Mouse (Mus musculus): ENCODE data around the gene Plppr2.

Gene Plppr2

GRCm38 (mm10) chr9:21936692-21937570, at the start of gene Plppr2:
TSS of gene Plppr2 (plus strand) at chr9:21937033.
- peak; percentile 96 for DNase-seq

DNA sequence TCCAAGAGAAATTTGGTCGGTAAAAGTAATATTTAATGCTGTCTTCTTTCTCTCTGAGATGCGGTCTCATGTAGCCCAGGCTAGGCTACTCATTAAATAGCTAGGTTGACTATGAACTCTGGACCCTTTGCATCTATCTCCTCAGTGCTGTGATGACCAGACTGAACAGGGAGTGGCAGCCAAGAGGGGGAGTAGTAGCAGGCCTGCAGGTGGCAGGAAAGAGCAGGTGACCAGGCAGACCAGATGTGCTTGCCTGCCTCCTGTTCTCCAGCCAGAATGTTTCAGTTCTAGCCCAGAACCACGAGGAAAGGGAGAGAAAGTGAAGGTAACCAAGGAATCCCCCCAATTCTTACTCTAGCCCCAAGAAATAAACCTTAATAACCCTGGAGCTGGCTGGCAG, 47.6 kb upstream of the Plppr2 start:
- DNase-seq = no peak

DNA sequence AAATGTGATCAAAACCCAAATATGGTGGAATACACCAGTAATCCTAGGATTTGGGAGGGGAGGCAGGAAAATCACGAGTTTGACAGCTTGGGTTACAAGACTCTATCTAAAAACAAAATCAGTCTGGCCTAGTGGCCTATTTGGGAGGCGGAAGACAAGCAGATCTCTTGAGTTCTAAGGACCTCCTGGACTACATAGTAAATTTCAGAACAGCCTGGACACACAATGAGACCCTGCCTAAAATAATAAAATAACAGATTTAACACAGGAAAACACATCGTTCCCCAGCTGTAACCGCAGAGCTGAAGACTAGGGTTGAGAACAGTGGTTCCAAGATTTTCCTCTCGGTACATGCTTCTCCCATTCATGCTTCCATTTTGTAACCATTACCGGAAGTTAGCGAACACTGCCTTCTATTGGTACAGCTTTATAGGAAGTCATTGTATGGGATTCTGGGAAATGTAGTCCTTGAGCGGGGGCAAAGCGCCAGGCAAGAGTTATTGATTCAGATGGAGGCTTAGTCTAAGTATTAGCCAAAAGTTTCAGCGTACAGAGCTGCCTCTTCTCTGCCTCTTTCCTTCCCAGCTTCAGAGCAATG, 35.5 kb upstream of the Plppr2 start:
- DNase-seq = peak; percentile 69

GRCm38 (mm10) chr9:21904031-21904430, 32.8 kb upstream of the Plppr2 start:
- DNase-seq = no peak

GRCm38 (mm10) chr9:21908216-21908615, 28.6 kb upstream of the Plppr2 start:
- DNase-seq = no peak

GRCm38 (mm10) chr9:21909474-21910223, 27.2 kb upstream of the Plppr2 start:
- DNase-seq = no peak

DNA sequence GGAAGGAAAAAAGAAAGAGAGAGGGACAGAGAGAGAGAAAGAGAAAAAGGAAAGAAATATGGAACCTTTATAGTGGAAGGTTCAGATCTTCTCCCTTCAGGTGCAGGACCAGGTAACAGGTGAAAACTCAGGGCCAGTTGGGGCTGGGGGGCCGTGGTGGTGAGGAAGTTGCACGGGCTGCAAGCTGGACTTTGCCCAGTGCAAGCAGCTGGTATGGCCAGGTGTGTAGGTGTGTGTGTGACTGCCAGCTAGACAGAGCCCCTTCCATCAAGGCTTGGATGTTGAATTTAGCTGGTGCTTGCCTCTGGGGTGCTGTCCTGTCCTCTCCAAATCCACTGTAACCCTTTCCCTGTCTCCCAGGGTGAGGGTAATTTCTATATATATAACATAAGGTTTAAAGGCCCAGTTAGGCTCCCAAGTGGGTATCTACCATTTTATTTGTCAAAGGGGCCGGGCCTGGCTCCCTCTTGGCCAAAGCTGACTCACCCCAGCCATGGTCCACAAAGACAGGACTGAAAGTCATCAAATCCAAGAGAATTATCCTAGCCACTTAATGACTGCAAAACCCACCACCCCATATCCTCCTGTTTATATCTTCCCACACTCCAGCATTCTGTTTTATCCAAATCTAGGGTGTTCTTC, 19.9 kb upstream of the Plppr2 start:
- DNase-seq = no peak

GRCm38 (mm10) chr9:21917493-21918034, 19.3 kb upstream of the Plppr2 start:
- DNase-seq = peak; percentile 29

GRCm38 (mm10) chr9:21918035-21918592, 18.7 kb upstream of the Plppr2 start, which contains the start of gene Rab3d:
TSS of gene Rab3d (minus strand) at chr9:21918192.
- peak; percentile 97 for DNase-seq

DNA sequence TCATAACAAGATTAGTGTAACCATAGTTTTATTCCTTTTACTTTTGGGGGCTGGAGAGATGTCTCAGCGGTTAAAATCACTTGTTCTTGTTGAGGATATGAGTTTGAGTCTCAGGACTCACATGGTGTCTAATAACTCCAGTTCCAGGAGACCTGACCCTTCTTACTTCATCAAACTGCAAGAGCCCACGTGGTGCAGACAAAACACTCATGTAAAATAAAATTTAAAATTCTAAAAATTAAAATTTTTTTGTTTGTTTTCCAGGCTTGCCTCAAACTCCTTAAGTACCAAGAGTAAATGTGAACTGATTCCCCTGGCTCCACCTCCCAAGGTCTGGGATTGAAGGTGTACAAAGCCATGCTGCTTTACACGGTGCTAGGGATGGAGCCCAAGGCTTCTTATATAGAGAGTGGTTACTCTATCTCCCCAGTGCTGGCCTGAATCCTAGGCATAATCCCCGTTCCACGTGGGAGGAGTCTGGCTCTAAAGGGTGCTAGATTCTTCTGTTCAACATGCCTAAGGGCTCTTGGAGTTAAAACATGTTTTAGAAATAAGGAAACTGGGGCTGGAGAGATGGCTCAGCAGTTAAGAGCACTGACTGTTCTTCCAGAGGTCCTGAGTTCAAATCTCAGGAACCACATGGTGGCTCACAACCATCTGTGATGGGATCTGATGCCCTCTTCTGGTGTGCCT, 18.0 kb upstream of the Plppr2 start:
- no peak for DNase-seq

- no peak for DNase-seq
Observed at GRCm38 (mm10) chr9:21923036-21923435, 13.8 kb upstream of the Plppr2 start.

DNA sequence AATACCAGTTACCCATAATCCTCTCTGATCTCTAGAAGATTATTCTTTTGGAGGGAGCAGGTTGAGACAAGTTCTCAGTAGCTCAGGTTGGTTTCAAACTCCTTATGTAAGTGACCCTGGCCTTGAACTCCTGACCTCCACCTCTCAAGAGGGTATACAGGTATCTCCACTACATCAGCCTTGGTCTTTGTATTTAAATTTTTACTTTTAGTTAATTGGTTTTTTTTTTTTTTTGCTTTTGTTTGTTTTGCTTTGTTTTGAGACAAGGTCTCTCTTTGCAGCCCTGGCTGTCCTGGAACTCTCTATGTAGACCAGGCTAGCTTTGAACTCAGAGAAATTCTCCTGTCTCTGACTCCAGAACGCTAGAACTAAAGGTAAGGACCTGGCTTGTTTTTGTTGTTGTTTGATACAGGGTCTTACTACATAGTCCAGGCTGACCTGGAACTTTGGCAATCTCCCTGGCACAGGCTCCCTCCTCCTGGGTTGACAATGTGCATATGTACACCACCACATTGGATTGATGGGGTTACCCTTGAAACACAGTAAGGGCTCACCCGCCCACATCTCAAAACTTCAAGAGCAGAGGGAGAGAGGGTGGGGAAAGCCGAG, 13.2 kb upstream of the Plppr2 start:
- no peak for DNase-seq

GRCm38 (mm10) chr9:21924099-21924493, 12.7 kb upstream of the Plppr2 start:
- DNase-seq = peak; percentile 96

DNA sequence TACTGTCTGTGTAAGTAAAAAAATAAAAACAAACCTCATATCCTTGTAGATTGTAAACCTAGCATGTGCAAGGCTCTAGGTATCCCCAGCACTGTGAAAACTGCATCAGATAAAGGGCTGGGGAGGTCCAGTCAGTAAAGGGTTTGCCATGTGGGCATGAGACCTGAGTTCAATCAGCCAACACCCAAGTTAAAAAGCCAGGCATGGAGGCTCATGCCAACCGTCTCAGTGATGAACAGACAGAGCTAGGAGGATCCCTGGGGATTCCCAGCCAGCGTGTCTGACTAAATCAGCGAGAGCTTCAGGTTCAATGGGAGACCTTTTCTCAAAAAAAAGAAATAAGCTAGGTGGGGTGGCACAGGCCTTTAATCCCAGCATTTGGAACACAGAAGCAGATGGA, 11.8 kb upstream of the Plppr2 start:
- DNase-seq = no peak

- no peak for DNase-seq
Observed at GRCm38 (mm10) chr9:21925506-21925905, 11.3 kb upstream of the Plppr2 start.

DNA sequence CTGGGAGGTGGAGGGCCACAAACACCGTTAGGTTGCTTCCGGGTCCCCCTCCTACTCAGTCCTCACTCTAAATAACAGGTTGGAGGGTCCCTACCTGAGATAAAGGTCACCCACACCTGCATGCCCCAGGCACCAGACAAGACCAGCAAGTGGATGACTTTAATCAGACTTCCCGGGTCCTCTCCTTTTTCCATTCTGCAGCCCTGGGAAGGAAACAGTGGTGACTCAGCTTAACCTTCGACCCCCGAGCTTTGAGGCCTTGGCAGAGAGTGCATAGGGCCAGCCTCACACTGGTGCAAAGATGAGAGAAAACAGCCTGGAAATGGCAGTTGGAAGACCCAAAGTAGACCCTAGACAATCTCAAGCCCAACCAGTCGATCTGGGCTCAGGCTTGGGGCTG, 10.7 kb upstream of the Plppr2 start:
- DNase-seq = peak; percentile 32

- peak; percentile 24 for DNase-seq
Observed at GRCm38 (mm10) chr9:21926784-21927183, 10.0 kb upstream of the Plppr2 start.

GRCm38 (mm10) chr9:21927208-21927753, 9.6 kb upstream of the Plppr2 start, which contains the start of the genes Ccdc159 and Tmem205:
TSS of gene Ccdc159 (plus strand) at chr9:21927471.
TSS of gene Tmem205 (minus strand) at chr9:21927556.
- peak; percentile 90 for DNase-seq

DNA sequence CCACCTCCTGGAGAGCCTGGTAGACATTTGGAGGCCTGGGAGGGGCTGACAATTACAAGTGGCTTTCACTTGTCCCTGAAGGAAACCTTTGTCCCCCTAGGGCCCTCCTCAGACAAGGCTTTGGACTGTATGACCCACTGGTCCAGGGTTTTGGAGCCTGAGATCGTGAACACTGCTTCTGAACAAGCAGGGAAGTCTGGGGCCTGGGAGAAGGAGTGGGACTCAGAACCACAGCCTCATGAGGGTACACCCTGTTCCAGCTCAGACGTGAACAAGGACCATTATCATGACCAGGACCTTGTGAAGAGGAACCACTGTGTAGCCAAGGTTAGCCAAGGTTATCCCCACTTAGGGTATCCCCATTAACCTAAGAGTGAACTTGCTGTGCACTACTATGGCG, 7.6 kb upstream of the Plppr2 start:
- DNase-seq = no peak

DNA sequence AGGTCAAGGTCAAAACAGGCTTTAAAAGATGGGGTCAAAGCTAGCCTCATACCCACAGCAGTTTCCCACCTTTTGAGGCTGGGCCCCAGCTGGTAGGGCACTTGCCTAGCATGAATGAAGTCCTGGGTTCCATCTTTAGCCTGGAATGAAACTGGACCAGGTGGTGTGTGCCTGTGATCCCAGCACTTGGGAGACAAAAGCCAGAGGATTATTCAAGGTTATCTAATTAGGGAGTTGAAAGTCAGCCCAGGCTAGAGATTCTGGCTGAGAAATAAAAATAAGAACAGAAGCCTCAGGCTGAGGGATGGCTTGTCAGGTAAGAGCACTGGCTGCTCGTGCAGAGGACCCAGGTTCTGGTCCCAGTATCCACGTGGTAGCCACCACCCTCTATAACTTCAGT, 4.8 kb upstream of the Plppr2 start:
- DNase-seq = no peak
